Mouse (Mus musculus) heart, adult 8-10 months (tissue): ENCODE data around the gene Kifc1. TPM values are rescaled to one million over a fixed set of nuclear protein-coding genes. Genes with fewer than 3 reads are reported as not detected.
A peak's percentile ranks its signal among the peaks of the same experiment; 100 is the strongest.
"Not testable (repeated sequence)": the region's sequence is repeated elsewhere in the genome, so short reads cannot be mapped to it uniquely, and the experiment has no call there.

Source experiments
- DNase-seq: peaks from one replicate; pipeline ENCODE4 v3.0.0; 2022; ENCODE audit warnings: low spot score
- total RNA-seq, 4 experiments: library from RNA; stranded (reverse); gene quantifications; 2 replicates each; pipeline ENCODE4 v1.2.4; 2022

Gene Kifc1
- total RNA-seq, 4 experiments from 2014 or later = 0.31 to 1.9 (median 0.51) TPM

GRCm38 (mm10) chr17:33903911-33904651 lies 13.6 kb upstream of the Kifc1 start:
- DNase-seq = not testable (repeated sequence)

GRCm38 (mm10) chr17:33902491-33902890 lies 12.0 kb upstream of the Kifc1 start:
- no peak for DNase-seq

GRCm38 (mm10) chr17:33902079-33902478 lies 11.6 kb upstream of the Kifc1 start:
- no peak for DNase-seq

- no peak for DNase-seq
Measured at GRCm38 (mm10) chr17:33901653-33902052, 11.2 kb upstream of the Kifc1 start.

- no peak for DNase-seq
Measured at GRCm38 (mm10) chr17:33900989-33901314, 10.5 kb upstream of the Kifc1 start.

GRCm38 (mm10) chr17:33900281-33900988 lies 10.0 kb upstream of the Kifc1 start:
- DNase-seq = no peak

- no peak for DNase-seq
Measured at GRCm38 (mm10) chr17:33899642-33900041, 9.2 kb upstream of the Kifc1 start.

- not testable (repeated sequence) for DNase-seq
Measured at GRCm38 (mm10) chr17:33898193-33898592, 7.7 kb upstream of the Kifc1 start.

- DNase-seq = no peak
Measured at GRCm38 (mm10) chr17:33897114-33897794, 6.8 kb upstream of the Kifc1 start.

GRCm38 (mm10) chr17:33893011-33893410 lies 2.5 kb upstream of the Kifc1 start:
- DNase-seq = not testable (repeated sequence)

- DNase-seq = no peak
Measured at GRCm38 (mm10) chr17:33892429-33892828, 2.0 kb upstream of the Kifc1 start.

- not testable (repeated sequence) for DNase-seq
Measured at GRCm38 (mm10) chr17:33891892-33892291, 1.4 kb upstream of the Kifc1 start.

- no peak for DNase-seq
Measured at GRCm38 (mm10) chr17:33891357-33891756, 896 bp upstream of the Kifc1 start.

GRCm38 (mm10) chr17:33889941-33890532 lies 424 bp downstream of the Kifc1 start:
- DNase-seq = not testable (repeated sequence)

GRCm38 (mm10) chr17:33888230-33888629 lies 2.2 kb downstream of the Kifc1 start:
- DNase-seq = not testable (repeated sequence)

- DNase-seq = not testable (repeated sequence)
Measured at GRCm38 (mm10) chr17:33887802-33888201, 2.7 kb downstream of the Kifc1 start.

GRCm38 (mm10) chr17:33884320-33884719 lies 6.1 kb downstream of the Kifc1 start:
- not testable (repeated sequence) for DNase-seq

GRCm38 (mm10) chr17:33875797-33876196 lies 14.7 kb downstream of the Kifc1 start:
- not testable (repeated sequence) for DNase-seq

GRCm38 (mm10) chr17:33874411-33874810 lies 16.1 kb downstream of the Kifc1 start:
- no peak for DNase-seq

GRCm38 (mm10) chr17:33873537-33873936 lies 16.9 kb downstream of the Kifc1 start, which contains the start of gene Gm7029:
Gene Gm7029 (plus strand): TSS chr17:33873837.
- DNase-seq = not testable (repeated sequence)

- DNase-seq = peak; percentile 31
Measured at GRCm38 (mm10) chr17:33865330-33866030, 25.0 kb downstream of the Kifc1 start.
